Mouse (Mus musculus): ENCODE data around the gene Lect2.

Lect2 gene

GRCm38 (mm10) chr13:56555957-56556356 lies 7.7 kb upstream of the Lect2 start:
- CTCF ChIA-PET = no interaction called here

- CTCF ChIA-PET = no interaction called here
These were observed 6.1 kb upstream of the Lect2 start for GRCm38 (mm10) chr13:56554409-56554808.

DNA sequence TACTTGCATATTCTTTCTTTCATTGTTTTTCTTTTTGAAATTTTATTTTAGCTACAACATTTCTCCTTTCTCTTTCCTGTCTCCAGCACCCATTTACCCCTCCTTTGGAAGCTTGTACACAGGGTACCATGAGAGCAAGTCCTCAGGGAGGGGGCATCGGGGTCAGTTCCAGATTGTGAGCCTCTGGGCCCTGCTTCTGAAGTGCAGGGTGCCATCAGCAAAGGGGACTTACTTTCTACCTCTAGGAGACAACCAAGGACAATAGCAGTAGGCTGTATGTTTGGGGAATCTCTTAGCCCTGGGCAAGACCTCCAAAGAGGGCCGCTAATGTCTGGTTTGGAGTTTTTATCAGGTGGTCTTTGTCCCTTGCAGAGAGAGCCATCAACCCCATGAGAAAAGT lies 5.6 kb upstream of the Lect2 start:
- CTCF ChIA-PET = no interaction called here

DNA sequence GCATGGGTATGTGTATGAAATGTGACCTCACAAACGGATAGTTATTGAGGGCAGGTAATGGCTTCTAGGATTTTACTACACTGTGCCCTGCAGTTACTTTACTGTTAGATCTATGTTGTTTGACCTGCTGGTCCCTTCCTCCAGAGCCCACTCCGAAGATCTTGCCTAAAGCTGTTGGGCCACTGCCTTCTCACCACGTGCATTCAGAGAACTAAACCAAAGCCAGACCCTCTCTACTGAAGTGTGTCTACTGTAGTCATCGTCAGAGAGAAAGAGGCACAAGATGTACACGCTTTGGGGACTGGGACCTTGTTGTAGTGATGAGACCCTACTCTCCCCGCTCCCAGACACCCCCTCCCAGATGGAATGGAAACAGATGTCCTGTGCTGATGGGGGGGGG lies 3.4 kb upstream of the Lect2 start:
- CTCF ChIA-PET = no interaction called here

DNA sequence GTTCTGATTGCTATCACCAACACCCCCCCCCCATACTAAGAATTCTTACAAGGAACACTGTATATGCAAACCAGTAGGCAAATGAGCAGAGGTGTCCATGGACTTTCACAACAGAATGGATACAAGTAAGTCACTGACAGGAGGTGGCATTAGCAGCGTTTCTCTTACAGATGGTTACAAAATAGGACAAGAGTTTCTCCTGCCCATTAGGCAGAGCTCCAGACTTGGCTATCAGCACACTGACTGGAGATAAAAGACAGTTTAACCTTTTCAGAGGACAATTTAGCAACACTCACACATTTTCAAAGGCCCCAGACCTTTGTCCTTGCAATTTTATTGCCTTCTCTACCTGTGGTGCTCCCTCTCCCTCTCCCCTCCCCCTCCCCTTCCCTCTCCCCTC lies 2.3 kb upstream of the Lect2 start:
- CTCF ChIA-PET = no interaction called here

DNA sequence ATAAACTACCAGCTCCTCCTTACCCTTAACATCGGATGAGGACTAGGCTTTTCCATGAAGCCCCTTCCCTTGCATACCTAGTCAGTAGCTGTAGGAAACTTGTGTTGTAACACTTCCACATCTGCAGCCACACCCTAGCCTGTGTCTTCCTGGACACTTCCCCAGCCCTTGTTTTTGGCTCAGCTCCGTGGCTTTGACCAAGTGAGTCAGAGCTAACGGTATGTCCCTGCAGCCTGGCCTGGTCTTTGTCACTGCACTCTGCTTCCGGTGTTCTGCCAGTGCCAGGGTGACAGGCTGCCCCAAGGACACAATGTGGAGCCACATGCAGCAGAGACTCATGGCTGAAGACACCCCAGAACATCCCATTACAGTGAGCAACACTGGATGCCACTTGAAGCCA lies 1.1 kb upstream of the Lect2 start:
- CTCF ChIA-PET = no interaction called here

DNA sequence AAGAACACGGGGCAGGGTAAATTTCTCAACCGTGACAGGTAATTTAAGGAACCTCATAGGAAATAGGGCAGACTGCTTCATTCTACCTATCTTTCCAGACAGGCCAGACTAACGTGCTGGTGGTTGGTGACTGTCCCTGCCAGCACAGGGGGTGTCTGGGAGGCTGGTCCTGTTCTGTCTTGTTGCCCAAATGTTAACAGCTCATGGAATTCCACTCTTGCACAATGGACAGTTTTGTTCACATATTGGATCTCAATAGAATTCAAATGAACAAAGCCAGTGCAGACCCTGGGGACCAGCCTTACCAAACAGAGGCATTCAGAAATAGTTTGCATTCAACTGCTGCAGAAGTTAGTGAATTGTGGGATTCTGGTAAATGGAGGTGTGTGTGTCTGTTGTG lies 3.3 kb downstream of the Lect2 start:
- CTCF ChIA-PET = no interaction called here

- CTCF ChIA-PET = no interaction called here
These were observed 4.5 kb downstream of the Lect2 start for GRCm38 (mm10) chr13:56543805-56544204.

- CTCF ChIA-PET = no interaction called here
These were observed 8.5 kb downstream of the Lect2 start for GRCm38 (mm10) chr13:56539846-56540245.

GRCm38 (mm10) chr13:56537026-56537425 lies 11.3 kb downstream of the Lect2 start:
- CTCF ChIA-PET = no interaction called here

DNA sequence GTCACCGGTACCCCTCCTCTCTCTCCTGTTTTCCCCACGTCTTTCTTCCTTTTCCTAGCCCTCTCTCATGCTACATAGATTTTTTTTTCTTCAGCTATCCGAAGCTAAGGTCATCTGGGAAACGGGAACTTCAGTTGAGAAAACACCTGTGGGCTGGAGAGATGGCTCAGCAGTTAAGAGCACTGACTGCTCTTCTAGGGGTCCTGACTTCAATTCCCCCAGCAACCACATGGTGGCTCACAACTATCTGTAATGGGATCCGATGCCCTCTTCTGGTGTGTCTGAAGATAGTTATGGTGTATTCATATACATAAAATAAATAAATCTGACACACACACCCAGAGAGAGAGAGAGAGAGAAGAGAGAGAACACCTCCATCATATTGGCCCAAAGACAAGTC lies 12.7 kb downstream of the Lect2 start:
- CTCF ChIA-PET = no interaction called here

- CTCF ChIA-PET = no interaction called here
These were observed 13.4 kb downstream of the Lect2 start for GRCm38 (mm10) chr13:56534931-56535330.

DNA sequence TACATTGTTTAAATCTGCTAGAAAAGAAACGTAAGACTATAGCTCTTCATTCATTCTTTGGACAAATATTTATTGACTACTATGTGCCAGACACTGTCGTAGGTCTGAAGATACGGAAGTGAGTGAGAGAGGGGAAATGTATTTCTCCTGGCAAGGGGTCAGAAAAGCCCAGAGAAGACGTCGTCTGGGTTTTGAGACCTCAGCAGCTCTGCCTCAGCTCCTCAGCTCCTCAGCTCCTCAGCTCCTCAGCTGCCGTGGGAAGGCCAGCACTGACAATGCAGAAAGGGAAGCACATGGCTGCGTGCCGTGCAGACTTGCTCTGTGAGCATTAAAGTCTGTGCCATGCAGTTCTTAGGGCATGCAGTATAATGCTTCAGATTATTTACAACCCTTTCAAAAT lies 18.6 kb downstream of the Lect2 start:
- CTCF ChIA-PET = interaction anchor here (0.7 kb wide), 1 partner anchor 130 kb away, joined by 3 read pairs; no protein-coding TSS in a partner anchor

GRCm38 (mm10) chr13:56529031-56529430 lies 19.3 kb downstream of the Lect2 start:
- CTCF ChIA-PET = no interaction called here

DNA sequence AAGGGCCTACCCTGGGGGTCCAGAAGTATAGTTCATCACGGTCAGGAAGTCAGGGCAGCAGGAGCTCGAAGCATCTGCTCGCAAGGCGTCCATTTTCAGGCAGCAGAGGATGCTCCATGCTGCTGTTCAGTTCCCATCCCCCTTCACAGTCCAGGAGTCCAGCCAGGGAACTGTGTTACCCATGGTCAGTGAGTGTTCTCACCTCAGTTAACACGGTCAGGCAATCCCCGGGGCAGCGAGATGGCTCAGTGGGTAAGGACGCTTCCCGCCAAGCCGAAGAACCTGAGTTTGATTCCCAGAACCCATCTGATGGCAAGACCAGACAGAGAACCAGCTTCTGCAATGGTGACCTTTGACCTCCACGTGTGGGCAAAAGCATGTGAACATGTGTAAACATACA lies 20.0 kb downstream of the Lect2 start:
- CTCF ChIA-PET = no interaction called here

- CTCF ChIA-PET = no interaction called here
These were observed 20.5 kb downstream of the Lect2 start for GRCm38 (mm10) chr13:56527846-56528245.

- CTCF ChIA-PET = no interaction called here
These were observed 21.4 kb downstream of the Lect2 start for GRCm38 (mm10) chr13:56526871-56527270.

- CTCF ChIA-PET = no interaction called here
These were observed 25.5 kb downstream of the Lect2 start for GRCm38 (mm10) chr13:56522821-56523167.

DNA sequence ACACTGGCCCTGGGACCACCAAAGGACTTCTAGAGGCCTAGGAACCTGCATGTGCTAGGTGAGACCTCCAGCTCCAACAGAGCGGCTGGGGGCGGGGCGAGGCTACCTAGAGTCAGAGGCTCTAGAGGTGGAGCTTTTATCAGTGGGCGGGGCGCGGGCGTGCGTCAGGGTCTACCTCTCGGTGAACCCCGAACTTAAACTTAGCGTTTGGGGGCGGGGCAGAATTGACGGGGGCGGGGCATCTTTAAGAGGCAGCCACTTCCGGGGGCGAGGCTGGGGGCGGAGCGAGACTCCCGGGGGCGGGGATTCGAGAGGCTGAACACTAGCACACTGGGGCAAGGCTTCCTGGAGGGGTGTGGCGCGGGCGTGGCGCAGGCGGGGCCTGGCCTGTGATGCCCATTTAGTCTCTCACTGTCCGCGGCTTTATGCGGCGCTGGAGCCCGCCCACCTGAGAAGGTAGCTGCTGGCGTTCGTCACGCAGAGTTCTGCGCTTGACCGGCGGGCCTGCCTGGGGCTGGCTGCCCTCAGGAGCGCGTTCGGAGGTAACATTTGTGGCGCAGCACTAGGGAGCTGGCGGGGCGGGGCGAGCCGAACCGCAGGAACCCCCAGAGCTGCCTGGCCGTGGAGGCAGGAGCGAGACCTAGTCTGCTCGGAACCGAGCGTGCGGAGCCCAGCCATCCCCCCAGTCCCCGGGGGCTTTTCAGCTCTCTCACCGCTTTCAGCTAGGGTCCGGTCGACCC lies 26.1 kb downstream of the Lect2 start, which contains the start of gene Fbxl21:
Fbxl21 (plus strand) TSS at position 392 of the 740 bp plus-strand sequence.
- CTCF ChIA-PET = interaction anchor here (0.5 kb wide), 1 partner anchor 53 kb away, joined by 4 read pairs; no protein-coding TSS in a partner anchor

- CTCF ChIA-PET = no interaction called here
These were observed 31.5 kb downstream of the Lect2 start for GRCm38 (mm10) chr13:56516816-56517215.

DNA sequence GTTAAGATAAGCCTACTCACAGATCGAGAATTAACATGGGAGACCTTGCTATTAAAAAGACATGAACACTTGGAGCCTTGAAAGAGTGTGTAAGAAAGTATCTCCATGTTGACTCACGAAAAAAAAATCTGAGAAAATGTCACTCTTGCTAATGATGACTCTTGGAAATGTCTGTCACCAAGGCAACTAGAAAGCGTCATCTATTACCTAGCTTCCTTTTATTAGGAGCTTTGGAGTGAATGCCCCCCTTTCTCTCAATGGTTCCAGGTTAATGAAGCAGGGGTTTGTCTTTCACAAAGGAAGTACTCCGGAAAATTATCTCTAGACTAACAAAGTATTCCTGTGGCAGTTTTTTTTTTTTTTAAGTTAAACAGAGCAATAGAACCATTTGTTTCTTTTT lies 32.0 kb downstream of the Lect2 start:
- CTCF ChIA-PET = no interaction called here

DNA sequence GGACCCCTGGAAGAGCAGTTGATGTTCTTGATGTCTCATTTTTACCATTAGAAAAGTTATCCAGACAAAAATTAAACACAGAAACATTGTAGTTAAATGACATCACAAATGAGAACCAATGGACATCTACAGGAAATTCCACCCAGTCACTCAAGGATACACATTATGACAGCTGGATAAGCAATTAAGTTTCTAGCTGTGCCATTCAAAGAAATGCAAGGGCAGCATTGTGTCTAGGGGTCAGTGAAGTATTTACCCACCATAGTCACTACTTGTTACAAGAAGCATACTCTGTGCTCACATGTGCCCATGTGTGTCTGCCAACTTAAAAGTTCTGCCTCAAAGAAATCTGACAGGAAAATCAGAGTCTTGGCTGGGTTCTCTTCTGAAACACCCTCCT lies 34.7 kb downstream of the Lect2 start:
- CTCF ChIA-PET = no interaction called here

- CTCF ChIA-PET = no interaction called here
These were observed 38.5 kb downstream of the Lect2 start for GRCm38 (mm10) chr13:56509796-56510195.

- CTCF ChIA-PET = interaction anchor here (0.6 to 0.7 kb wide), 2 partner anchors 22 to 717 kb away, joined by 3 to 7 read pairs; no protein-coding TSS in a partner anchor
These were observed 41.3 kb downstream of the Lect2 start for GRCm38 (mm10) chr13:56506871-56507496.

Data from spleen, embryonic (tissue).